Mouse (Mus musculus) olfactory bulb, adult 2 months (tissue): ENCODE data around the gene Kifc5b.
"Not testable (repeated sequence)": the region's sequence is repeated elsewhere in the genome, so short reads cannot be mapped to it uniquely, and the experiment has no call there.

Experiments used
- CTCF ChIP-seq: fragments of 200-500 bp; IDR thresholded peaks from 2 replicates; pipeline ENCODE4 v1.5.1; 2012; ENCODE audit warnings: low read depth, mild to moderate bottlenecking, low read length, moderate library complexity; ENCODE audit not compliant: insufficient read depth
- POLR2A ChIP-seq: fragments of 200-500 bp; IDR thresholded peaks from 2 replicates; pipeline ENCODE4 v1.6.1; 2012; ENCODE audit warnings: mild to moderate bottlenecking, low read depth, low read length, moderate library complexity; ENCODE audit not compliant: insufficient read depth

- TF ChIP-seq POLR2A, CTCF: not testable (repeated sequence)
These were observed 669 bp downstream of the Kifc5b start for GRCm38 (mm10) chr17:26917560-26917959.
